Mouse (Mus musculus) embryo, embryonic 10.5 days (tissue): ENCODE data around the gene Thoc6.
A peak's percentile ranks its signal among the peaks of the same experiment; 100 is the strongest.

Experiments
- DNase-seq: peaks from one replicate; pipeline ENCODE4 v3.0.0-alpha.2; 2015; ENCODE audit warnings: low spot score

The Thoc6 gene

DNA sequence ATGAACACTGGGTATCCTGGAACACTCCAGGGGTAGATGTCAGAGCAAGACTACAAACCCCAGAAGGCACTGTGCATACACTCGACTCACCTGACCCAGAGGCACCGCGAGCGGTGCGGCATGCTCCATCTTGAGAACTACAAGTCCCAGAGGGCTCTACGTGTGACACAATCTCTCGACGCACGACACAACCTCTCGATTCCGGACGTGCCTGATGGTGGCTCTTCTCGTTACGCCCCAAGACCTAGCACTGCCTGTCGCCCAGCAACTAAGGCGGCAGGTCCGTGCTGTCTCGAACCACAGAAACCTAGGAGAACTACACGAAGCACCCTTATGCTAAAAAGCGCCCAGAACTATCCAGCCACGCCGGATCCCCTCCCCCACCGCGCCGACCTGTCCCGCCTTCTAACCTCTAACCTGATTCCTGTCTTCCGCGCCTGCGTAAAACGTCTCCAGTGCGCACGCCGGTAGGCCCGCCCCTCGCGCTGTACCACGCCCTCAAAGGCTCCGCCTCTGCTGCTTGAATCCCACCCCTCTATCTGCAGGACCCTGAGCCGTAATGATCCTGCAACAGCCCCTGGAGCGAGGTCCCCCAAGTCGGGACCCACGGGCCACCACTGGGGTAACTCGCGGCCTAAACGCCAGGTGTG, at the start of gene Thoc6, which contains the start of gene Hcfc1r1:
Thoc6 (minus strand) TSS at position 459 of the 650 bp plus-strand sequence.
Hcfc1r1 (plus strand) TSS at position 173 of the 650 bp plus-strand sequence.
- DNase-seq: peak; percentile 96

DNA sequence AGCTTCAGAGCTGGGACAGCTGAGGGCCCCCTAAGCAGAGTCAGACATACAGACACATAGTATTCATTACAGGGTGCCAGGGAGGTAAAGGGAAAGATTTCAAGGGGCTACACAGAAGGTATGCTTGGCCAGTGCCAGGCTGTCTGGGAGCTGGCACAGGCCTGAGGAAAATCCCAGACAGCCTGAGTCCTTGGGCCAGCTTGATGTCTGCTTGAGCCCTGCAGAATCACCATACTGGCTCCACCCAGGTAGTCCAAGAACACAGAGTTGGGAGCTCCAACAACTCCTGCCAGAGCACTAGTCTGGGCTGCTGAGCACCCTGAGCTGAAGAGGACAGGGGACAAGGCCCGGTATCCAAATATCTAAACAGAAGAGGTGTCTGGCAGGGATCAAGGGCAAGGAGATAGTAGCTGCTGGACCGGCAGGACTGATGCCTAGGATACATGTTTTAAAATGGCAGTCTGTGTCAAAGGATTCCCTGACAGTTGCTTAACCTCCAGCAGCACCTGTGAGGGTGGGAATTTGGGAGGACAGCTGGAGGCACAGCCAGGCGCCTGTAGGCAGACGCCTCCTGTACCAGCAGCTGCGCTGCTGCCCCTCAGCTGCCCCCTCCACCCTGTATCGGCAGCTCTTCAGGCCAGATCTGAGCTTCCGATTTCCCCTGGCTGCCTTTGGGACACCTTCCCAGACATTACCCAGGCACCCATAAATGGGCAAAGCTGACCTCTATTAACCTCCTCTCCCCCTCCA, 48.9 kb upstream of the Thoc6 start, which contains the start of gene 1520401A03Rik:
1520401A03Rik (minus strand) TSS at position 408 of the 750 bp plus-strand sequence.
- no peak for DNase-seq

DNA sequence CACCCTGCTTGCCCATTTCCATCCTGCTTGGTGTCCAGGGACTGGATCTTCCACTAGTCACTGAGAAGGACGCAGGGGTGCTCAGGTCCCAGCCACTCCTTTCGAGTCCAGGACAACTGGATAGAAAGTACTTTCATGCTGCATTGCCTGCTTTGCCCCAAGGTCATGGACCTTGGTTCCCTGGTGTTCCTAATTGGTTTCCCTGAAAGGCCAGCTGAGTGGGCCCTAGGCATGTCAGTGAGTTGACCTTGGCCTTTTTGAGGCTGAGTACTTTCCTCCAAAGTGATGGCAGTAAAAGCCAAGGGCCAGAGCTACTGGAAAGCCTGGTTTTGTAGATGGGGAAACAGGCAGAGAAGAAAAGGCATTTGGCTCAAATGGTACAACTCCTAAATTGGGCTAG, 48.2 kb upstream of the Thoc6 start:
- DNase-seq: no peak

DNA sequence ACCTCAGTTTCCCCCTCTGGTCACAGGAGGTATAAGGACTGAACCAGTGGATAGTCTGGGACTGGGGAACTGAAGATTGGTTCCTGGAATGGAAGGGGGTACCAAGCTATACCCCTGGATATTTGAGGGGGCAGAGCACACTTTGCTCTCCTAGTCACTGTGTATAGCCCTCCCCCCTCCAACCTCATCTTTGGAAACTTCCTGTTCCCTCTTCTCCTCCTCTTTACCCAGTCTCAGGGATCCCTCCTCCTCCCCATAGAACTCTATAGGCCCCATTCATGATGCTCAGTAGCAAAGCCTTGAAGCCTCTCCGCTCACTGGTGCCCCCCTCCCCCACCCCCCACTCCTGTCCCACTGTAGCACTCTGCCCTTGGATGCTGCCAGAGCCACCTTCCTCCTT, 45.8 kb upstream of the Thoc6 start:
- DNase-seq: no peak

DNA sequence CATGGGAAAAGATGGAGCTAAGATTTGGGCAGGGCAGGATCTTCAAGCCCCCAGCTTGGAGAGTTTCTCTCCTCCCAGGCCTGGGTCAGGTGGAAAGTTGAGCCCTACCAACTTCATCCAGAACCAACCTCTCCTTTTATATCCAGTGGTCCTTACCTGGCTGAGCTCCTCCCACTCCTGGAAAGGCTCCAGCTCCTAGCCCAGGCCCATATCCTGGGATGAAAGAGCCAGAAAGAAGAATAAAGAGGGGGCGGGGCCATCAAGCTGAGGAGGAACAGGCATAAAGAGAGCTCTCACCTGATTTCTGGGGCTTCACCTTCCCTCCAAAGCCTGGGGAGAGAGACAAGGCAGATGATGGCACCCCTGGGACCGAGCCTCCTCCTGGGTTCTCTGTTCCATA, 43.3 kb upstream of the Thoc6 start:
- DNase-seq: no peak

DNA sequence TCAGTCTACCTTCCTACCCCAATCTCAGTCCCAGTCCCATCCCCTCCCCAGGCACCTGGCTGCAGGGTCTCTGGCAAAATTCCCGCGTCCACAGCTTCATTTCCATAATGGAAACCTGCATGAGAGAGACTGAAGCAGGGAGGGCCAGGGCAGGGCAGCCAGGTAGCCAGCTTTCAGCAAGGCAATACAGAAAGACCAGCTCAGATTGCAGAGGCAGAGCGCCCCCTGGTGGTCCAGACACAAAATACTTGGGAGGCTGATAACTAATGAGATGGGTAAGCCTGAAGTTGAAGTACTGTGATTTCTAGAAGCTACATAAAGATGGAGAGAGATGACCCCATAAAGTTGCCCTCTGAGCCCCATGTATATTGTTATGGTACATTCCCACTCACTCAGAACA, 32.5 kb upstream of the Thoc6 start:
- DNase-seq: peak; percentile 89

DNA sequence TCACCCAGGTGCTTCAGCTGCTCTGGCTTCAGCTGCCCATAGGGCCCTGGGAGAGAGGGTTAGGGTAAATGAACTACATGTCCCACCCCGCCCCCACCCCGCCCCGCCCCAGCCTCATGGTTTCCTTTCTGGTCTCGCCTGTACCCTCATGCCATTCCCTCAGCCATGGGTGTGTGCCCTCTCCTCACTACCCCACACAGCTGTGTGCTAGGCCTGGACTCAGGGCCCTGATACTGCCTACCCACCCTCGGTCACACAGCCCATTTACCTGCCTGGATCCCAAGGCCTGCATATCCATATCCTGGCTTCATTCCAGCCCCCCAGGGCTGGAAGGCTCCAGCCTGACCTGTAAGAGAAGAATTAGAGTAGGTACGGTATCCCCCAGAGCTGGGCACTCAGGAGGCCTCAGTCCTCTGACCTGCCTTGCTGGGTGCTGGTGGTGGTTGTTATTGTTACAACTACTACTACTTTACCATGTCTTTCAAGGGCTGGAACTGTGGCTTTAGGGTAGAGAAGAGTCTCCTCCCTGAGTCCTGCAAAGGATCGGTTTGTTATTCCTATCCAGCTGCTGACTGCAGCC, 31.9 kb upstream of the Thoc6 start:
- no peak for DNase-seq

DNA sequence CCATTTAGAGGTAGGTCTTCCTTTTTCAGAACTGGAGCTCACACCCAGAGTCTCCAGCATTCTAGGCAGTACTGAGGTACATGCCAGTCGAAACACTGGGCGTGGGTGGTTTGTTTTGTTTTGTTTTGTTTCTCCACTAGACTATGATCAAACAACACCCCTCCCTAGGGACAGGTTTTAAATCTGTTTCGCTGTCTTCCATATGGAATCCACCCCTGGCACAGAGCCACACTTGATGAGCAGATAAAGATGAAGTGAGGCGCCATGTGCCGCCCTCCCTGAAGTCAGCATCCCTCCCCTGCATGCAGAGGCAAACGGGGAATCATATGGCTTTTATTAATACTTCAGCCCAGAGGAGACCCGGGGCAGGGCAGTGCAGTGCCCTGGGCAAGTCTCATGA, 31.1 kb upstream of the Thoc6 start:
- DNase-seq: no peak

DNA sequence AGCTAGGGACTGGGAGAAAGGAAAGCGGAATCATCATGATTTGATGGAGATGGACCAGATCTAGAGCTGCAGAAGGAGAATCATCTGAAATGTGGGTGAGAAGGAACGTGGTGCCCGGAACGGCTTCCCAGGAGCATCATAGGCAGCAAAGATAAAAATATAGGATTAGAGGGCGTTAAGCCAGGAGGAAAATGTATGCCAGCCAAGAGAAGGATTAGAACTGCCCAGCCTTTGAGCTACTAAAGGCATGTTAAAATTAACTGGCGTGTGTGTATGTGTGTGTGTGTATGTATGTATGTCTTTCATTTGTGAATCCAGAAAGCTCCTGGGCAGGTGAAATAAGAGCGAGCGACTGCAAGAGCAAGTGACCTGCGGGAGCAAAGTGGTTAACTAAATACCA, 29.6 kb upstream of the Thoc6 start:
- no peak for DNase-seq

DNA sequence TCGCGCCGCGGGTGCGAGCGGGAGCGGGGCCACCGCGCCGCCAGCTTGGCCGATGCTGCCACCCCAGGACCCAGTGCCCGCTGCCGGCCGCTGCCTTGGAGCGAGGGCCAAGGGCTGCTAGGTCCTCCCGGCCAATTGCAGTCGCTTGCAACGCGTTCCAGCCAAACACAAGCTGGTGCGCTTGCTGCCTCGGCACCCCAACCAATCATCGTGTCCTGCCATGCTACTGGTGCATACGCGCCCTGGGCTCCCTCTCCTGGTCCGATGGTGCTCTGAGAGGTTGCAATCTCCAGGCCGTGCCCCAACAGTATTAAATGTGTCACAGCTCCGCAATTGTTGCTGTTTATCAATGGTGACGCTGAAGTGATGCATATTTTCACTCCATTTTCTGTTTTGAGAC, 26.4 kb upstream of the Thoc6 start:
- peak; percentile 93 for DNase-seq

DNA sequence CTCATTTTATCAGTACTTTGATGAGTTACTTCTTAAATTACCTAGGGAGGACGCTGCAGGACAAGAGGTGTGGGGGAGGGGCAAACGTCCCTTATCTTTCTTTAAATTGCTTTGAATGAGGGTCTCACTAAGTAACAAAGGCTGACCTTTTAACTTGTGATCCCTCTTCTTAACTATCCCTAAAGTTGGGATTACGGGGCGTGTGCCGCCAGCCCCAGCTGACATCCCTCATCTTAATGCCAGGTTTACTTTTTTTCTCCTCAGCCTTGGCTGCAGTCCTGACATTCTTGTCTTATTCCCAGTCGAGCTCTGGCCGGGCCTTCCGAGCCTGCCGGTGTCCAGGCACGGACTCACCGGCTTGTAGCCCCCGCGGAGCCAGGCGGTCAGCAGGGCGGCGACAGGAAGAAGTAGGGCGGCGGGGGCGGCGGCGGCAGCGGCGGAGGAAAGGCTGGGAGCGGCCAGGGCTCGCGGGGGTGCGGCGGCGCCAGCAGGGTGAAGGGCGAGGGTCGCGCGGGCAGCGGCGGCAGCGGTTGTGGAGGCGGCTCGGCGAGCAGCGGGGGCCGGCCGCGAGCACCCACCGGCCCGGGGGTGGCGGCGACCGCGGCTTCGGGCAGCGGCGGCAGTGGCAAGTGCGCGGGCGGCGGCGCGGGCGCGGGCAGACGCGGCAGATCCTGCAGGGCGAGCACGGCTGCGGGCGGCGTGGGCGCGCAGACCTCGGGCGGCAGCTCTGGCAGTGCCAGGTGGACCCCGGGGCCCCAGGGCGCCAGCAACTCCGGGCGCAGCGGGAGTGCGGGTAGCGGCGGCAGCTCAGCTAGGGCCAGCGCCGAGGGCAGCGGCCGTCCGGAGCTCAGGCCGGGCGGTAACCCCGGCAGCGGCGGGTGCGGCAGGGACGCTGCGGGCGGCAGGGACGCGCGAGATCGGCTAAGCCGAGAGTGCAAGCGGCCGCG, 25.7 kb upstream of the Thoc6 start:
- peak; percentile 28 for DNase-seq

DNA sequence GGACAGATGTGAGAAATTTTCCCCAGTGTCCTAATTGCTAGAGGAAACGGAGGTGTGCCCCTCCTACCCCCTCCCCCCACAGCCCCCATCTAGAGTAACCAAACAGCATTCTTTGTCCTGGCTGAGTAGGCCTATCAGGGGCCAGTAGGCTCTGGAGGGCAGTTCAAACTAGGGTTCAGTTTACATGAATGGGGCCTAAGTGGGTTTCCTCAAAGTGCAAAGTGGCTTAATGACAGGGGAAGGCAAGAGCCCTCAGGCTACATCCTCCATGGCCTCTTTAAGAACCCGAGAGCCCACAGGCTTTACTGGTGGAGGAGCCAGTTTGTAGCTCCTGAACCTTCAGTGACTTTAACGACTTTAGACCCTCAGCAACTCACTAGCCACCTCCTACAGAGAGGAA, 22.1 kb upstream of the Thoc6 start:
- peak; percentile 60 for DNase-seq

DNA sequence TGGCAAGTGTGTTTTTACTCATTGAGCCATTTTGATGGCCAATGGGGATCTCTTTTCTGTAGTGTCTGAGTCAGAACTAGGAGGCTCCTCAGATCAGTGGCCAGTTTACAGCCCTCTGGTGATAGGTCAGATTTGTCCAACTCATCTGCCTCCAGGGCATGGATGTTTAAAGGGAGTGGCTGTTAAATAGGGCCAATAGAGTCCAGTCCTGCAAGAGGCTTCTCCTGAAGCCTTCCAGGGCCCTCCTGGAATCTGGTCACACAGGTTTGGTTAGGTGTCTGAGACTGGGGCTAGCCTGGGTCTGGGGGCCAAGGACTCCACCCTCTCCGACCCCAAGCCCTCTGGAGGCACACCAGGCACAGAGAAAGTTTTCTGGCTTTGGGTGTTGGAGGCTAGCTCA, 20.8 kb upstream of the Thoc6 start:
- no peak for DNase-seq

DNA sequence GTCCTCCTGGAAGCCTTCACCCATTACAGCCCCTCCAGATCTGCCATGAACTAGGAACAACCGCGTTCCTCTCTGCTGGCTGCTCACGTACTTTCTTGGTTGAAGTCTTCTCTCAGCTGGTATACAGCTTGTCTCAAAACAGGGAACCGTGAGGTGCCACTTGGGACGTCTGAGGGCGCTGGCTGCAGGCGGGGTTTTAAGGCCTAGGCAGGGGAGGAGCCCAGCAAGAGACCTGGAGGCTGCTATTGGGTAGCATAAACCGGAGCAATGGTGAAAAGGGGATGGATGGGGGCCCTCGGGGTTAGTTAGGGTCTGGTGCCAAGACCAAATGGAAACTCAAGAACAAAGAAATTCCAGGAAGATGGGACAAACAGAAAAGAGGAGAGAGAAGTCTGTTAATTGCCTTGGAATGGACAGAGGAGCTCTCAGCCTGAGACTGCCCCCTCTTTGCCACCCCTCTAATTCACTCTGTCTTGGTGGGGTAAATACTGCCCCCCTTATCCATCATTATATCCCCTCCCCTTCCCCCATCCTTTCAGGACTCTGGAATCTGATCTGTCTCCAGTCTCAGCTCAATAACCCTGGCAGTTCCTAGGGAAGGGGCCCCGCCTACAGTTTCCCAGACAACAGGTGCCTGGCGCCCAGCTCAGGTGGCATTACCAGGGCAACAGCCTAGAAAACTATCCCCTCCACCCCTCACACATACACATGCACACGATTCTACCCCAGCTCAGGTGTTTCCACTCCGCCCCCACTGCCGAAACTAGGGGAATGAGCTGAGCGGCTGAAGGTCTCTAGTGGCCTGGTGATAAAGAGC, 10.4 kb upstream of the Thoc6 start, which contains the start of gene Cldn9:
Cldn9 (minus strand) TSS at position 171 of the 817 bp plus-strand sequence.
- no peak for DNase-seq

DNA sequence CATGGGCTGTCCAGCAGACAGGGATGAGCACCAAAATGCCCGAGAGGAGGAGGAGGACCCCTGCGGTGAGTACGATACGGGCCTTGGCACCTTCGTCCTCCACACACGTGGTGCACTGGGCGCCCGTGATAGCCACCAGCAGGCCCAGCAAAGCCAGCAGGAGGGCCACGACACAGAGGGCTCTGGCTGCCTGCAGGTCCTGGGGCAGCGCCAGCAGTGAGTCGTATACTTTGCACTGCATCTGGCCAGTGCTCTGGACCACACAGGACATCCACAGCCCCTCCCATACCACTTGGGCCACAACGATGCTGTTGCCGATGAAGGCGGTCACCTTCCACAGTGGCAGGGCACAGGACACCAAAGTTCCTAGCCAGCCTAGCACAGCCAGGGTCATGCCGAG, 9.5 kb upstream of the Thoc6 start:
- no peak for DNase-seq

DNA sequence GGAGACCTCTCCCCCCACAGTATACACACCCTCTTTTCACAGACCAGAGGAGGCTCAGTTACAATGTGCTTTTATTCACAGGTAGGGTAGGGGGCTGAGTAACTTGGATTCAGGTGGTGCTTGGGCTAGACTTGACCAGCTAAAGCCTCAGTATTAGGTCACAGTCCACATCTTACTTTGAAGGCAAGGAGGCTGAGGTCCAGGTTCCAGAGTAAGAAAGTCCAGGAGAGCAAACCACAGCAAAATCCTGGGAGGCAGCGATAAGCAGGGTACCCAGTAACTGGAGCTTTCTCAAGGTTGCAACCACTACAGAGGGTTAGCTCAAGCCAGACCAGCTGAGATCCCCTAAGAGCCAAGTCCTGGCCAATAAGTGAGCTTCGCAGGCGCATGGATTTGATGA, 8.8 kb upstream of the Thoc6 start:
- no peak for DNase-seq

DNA sequence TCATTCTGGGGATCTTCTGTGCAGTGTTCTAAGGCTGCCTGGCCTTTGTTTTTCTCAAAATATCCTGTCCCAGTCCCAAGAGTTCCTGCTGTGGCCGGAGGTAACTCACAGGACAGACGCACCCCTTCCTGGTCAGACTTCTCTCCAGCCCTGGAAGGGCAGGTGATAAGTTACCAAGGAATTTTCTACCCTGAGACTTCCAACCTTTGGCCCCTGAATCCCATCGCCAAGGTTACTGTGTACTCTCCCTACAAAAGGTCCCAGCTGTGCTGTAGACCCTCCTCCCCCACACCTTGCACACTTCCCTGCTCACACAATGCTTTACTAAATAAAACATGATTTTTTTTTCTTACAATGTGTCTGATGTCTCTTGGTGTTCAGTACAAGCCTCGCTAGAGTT, 8.4 kb upstream of the Thoc6 start:
- no peak for DNase-seq

DNA sequence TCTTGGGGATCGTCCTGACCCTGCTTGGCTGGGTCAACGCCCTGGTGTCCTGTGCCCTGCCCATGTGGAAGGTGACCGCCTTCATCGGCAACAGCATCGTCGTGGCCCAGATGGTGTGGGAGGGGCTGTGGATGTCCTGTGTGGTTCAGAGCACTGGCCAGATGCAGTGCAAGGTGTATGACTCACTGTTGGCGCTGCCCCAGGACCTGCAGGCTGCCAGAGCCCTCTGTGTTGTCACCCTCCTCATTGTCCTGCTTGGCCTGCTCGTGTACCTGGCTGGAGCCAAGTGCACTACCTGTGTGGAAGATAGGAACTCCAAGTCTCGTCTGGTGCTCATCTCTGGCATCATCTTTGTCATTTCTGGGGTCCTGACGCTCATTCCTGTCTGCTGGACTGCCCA, 7.4 kb upstream of the Thoc6 start:
- no peak for DNase-seq

DNA sequence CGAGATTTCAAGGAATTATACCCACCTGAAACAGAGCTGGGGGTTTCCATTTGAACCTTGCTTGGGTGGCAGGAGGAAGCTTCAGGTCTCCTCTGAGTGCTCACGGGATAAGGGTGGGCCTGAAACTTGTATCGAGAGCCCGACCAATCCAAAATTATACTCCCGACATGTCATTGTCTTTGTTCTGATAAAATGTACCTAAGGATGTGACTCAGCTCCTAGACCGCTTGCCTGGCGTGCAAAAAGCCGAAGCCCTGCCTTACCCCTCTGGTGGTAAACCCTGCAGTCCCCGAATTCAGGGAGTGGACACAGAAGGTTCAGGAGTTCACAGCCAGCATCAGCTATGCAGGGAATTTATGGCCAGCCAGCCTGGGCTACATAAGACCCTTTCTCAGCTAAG, 6.7 kb upstream of the Thoc6 start:
- no peak for DNase-seq

DNA sequence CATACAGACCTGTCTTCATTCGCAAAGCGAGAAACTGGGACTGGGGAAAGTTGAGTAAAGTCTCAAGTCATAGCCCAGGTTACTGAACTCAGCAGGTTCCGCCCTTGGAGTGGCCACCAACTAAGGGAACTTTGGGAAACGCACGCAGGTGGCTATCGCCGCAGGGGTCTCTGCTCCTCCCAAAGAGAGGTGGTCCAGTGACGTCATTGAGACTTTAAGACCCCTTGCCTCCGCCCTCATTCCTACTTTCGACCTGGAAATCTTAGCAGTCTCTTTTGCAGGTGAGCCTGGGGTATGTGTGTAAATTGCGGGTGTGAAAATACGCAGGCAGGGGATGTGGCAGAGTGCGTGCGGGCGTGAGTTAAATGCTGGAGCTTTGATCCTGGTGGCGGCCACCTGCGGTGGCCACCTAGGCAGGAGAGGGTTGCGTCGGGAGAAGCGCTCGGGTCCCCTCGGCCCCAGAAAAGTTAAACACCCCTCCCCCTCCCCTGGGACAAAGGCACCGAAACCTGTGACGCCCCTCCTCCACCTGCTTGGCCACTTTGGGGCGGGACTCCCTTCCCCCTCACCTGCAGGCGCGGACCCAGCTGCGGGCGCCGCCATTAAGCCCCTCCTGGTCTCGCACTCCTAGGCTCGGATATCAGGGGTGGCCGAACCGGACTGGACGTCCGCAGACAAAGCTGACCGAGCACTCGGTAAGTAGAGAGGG, 5.6 kb upstream of the Thoc6 start, which contains the start of gene Cldn6:
Cldn6 (plus strand) TSS at position 123 of the 709 bp plus-strand sequence.
- DNase-seq: no peak
